ENCODE assay signal across 8 mouse cellular contexts in genomic region chr5:86065876-86066550, GRCm38 (mm10). TPM values are rescaled to one million over a fixed set of nuclear protein-coding genes. Genes with fewer than 3 reads are reported as not detected.
DNase-seq lines count a peak whose midpoint lies in the region; ATAC-seq and TF ChIP-seq lines count a peak whose summit lies in the region.

No protein-coding gene starts in this region.

- H3K4me3 ChIP-seq in hindbrain, embryonic 10.5 days, result peak overlapping the region; percentile 83

- no peaks in the 10 kb centered on the region for H3K27me3 ChIP-seq in hindbrain, embryonic 10.5 days (ENCODE audit: insufficient read depth, poor library complexity, severe bottlenecking)

- under 1% methylated on average over 17 of the region's 17 CpGs for WGBS in hindbrain, embryonic 10.5 days

- TF ChIP-seq CTCF in brain, embryonic 14.5 days (IDR thresholded peaks at IDR 0.05; ENCODE audit: borderline replicate concordance, extremely low read depth, insufficient read depth, insufficient read length), result no peak

- H3K9me3 ChIP-seq in hindbrain, embryonic 10.5 days, result no peaks in the 10 kb centered on the region

- peak; percentile 17 for DNase-seq in layer of hippocampus, adult 9-10 months (ENCODE audit: low spot score)
- DNase-seq in layer of hippocampus, adult 11-12 months (ENCODE audit: low spot score), result no peak
- DNase-seq in brain, embryonic 14.5 days (ENCODE audit: low read depth), result peak; percentile 73
- DNase-seq in hindbrain, embryonic 10.5 days (ENCODE audit: low spot score), result no peak
- no peak for DNase-seq in layer of hippocampus, adult 9-11 months
- no peak for DNase-seq in adrenal gland, postnatal 4 days (ENCODE audit: low spot score in 2 of 2)
- no peak for DNase-seq in cerebellum, adult 18-20 months

- peaks cover 3% of the 10 kb centered on the region; the same call in 1 of the 2 replicates for H3K36me3 ChIP-seq in hindbrain, embryonic 10.5 days

- H3K27ac ChIP-seq in hindbrain, embryonic 10.5 days, result peak overlapping the region; percentile 95

- H3K4me1 ChIP-seq in hindbrain, embryonic 10.5 days (replicated peaks), result peaks cover 20% of the 10 kb centered on the region

- no peak for TF ChIP-seq POLR2A in brain, embryonic 14.5 days (IDR thresholded peaks at IDR 0.05; ENCODE audit: borderline replicate concordance, extremely low read depth, insufficient read depth, insufficient read length, poor library complexity, severe bottlenecking)

- 0 out of 2 replicates have a peak, but pooled peaks have one; percentile 2 for ATAC-seq in megakaryocyte progenitor cell, adult 5-6 weeks (replicated peaks; ENCODE audit: poor library complexity)

RNA-seq across cellular contexts. Expression of gene Cenpc1, which starts 0.6 kb away (rescaled TPM):
- polyA plus RNA-seq in brain, embryonic 14.5 days (2012; rRNA removed), result 16.5 and 21.3 TPM in 2 replicates
- polyA plus RNA-seq in hindbrain, embryonic 10.5 days (2016; fragmentation: Nextera tagmentation; extraction: Ambion mirVana), result 36.2 and 39.0 TPM in 2 replicates
- total RNA-seq in megakaryocyte progenitor cell, adult 5-6 weeks (2015), result 47.2 and 55.1 TPM in 2 replicates
- total RNA-seq in megakaryocyte progenitor cell, adult 5-6 weeks (2017), result 39.5 and 50.5 TPM in 2 replicates
- total RNA-seq in adrenal gland, postnatal 4 days (2021), result 10 to 100 TPM; 24.0 to 25.8 TPM

RNA-seq across cellular contexts. Expression of gene Stap1, which starts 5.5 kb away (rescaled TPM):
- 0.01 TPM in 1 of 2 replicates, not detected in the other for polyA plus RNA-seq in brain, embryonic 14.5 days (2012; rRNA removed)
- polyA plus RNA-seq in hindbrain, embryonic 10.5 days (2016; fragmentation: Nextera tagmentation; extraction: Ambion mirVana), result 0.10 and 0.37 TPM in 2 replicates
- total RNA-seq in megakaryocyte progenitor cell, adult 5-6 weeks (2015), result 67.8 and 69.1 TPM in 2 replicates
- 27.0 and 58.6 TPM in 2 replicates for total RNA-seq in megakaryocyte progenitor cell, adult 5-6 weeks (2017)
- total RNA-seq in adrenal gland, postnatal 4 days (2021), result under 1 TPM; 0.62 to 0.70 TPM

Comparison
In these comparisons a context has a peak if more than half of its experiments do, and no peak if none do; other contexts are left out.
1. DNase-seq: peak in layer of hippocampus, adult 9-10 months (single experiment) and brain, embryonic 14.5 days (single experiment); none in layer of hippocampus, adult 11-12 months (single experiment), hindbrain, embryonic 10.5 days (single experiment), layer of hippocampus, adult 9-11 months (single experiment), adrenal gland, postnatal 4 days (0 of 2) and cerebellum, adult 18-20 months (0 of 2).
2. RNA of gene Stap1, which starts 5.5 kb away (total RNA-seq): 27.0 to 69.1 TPM in megakaryocyte progenitor cell, adult 5-6 weeks; 0.62 to 0.70 TPM in adrenal gland, postnatal 4 days; every median in the first group is over 10 times any median in the second.